Mouse (Mus musculus): ENCODE measurements around the gene Gatc.
A peak's percentile ranks its signal among the peaks of the same experiment; 100 is the strongest.
"Not testable (repeated sequence)": the region's sequence is repeated elsewhere in the genome, so short reads cannot be mapped to it uniquely, and the experiment has no call there.

Gatc gene

DNA sequence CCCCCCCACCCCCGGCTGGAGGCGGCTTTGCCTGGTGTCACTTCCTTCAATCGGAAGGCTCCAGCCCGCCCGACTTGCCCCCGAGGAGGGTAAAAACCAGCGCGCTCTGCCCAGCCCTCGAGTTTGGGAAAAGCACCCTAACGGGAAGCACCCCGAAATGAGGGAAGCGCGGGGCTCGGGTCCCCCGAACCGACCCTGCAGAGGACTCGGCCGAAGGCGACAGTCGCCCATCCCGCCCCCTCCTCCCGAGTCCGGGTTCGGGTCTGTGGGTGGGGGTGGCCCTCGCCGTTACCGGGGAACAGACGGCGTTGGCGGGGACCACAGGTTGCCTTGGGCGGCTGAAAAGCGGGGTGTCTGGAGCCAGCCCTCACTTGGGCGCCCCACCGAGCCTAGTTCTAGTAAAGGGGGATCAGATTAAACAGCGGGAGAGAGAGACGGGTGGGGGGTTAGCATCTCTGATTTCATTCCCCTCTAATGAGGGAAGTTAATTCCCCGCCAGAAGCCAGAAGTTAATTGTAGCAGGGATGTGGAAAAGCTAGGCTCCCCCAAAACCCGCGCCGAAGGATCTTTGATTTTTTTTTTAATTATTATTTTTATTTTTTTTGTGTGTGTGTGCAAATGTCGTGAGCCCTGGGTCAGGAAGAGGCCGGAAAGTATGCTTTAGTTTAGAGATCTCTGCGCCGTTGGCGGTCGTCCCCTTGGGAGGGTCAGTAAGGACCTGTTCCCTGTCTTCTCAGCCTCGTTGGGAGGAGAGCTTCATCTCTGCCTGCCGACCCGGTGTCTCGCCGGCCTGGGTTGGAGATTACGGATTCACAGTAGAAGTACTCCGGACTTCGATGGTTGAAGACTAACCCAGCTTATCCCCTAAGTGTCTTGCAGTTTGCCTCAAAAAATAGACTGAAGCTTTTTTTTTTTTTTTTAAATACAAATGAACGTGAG lies 13.1 kb downstream of the Gatc start:
- DNase-seq = peak; percentile 46 to 63

- peak; percentile 92 for DNase-seq
These were observed 13.9 kb downstream of the Gatc start, which contains the start of gene Srsf9 for GRCm38 (mm10) chr5:115326875-115327609. Srsf9 (plus strand) TSS chr5:115327177.

GRCm38 (mm10) chr5:115326256-115326831 lies 14.6 kb downstream of the Gatc start:
- DNase-seq = no peak

DNA sequence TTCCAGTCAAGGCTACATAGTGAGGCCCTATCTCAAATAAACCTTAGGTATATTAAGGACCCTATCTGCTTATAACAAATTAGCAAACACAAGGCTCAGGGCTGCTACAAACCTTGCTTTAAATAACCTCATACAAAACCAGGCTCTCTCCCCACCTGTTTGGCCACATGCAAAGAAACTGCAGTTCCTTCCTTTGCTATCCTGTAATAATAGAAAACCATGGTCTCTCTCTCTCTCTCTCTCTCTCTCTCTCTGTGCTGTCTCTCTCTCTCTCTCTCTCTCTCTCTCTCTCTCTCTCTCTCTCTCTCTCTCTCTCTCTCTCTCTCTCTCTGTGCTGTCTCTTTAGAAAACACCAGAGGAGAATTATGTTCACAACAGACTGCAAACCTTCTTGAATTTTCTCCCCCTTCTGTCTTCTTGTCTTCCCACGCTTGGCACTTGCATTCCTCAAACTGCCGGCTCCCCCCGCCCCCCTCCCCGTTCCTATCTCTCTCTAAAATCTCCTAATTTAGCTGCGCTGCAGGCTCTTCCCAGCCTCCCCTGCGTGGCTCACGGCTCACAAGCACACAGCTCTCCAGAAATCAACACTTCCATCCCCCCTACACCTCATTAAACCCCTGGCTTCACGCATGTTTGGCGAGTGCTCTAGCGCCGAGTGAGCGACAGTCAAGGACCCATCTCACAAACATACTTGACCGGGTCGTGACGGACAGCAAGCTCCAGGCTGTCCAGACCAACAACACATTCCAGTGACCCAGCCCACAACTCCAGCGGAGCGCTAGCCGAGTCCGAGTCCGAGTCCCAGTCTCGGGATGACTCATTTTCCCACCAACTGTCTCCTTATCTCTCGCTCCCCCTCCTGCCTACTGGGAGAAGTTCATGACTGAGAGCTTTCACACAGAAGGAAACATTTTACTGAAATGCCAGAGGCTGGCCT lies 21.7 kb downstream of the Gatc start:
- DNase-seq = peak in 1 of 2 experiments; percentile 43

- peak; percentile 37 to 61 for DNase-seq
These were observed 23.2 kb downstream of the Gatc start for GRCm38 (mm10) chr5:115317645-115318328.

DNA sequence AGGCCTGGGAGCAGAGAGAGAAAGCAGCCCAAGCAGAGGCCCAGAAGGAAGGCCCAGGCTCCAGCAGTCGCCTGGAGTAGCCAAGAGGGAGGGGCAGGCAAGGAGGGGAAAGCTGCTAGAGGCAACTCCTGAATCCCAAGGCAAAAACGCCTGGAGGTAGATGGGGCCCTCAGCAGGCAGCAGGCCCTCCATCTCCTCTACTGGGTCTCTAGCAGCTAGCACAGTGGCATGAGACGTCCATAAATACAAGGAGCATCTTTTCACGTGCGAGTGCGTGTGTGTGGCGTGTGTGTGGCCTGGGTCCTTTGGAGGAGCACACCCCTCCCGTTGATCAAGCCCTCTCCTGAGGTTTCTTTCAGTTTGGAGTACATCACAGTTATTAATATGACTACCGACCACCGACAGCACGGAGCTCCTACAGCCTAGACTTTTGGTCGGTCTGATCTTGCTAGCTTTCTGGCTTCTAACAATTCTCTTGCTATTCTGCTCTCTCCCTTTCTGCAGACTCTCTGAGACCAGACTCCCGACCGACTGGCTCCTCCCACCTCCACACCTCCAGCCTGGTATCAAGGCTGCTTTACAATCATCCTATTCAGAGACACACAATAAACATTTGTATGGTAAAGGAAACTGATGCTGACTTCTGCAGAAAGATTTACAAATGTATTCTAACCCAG lies 23.9 kb downstream of the Gatc start:
- DNase-seq = no peak

- no peak for DNase-seq
These were observed 27.4 kb downstream of the Gatc start for GRCm38 (mm10) chr5:115313668-115313943.

GRCm38 (mm10) chr5:115312816-115313667 lies 27.9 kb downstream of the Gatc start:
- no peak for DNase-seq

DNA sequence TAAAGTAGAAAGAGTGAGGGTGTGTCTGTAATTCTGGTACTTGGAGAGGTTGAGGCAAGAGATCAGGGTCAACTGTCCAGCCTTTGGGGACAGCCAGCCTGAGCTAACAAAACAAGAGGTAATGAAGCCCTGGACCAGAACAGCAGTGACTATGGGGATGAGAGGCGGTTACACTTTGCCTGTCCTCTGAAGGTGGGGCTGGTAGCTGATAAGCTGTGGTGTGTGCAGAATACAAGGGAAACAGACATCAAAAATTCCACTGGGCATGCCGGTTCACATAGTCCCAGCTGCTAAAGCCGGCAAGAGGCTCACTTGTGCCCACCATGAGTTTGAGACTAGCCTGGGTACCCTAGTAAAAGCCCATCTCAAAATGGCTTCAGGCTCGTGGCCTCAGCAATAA lies 28.6 kb downstream of the Gatc start:
- no peak for DNase-seq

DNA sequence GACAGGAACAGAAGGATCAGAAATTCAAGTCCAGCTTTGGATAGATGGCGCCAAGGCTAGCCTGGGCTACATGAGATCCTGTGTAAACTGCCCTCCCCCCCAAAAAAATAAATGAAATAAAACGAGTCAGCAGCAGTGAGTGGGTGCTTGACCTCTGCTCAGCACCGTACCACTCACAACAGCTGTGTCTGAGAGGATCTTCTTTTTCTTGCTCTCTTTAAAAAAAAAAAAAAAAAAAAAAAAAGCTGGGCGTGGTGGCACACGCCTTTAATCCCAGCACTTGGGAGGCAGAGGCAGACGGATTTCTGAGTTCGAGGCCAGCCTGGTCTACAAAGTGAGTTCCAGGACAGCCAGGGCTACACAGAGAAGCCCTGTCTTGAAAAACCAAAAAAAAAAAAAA lies 38.8 kb downstream of the Gatc start:
- DNase-seq = not testable (repeated sequence)

- DNase-seq = no peak
These were observed 39.4 kb downstream of the Gatc start for GRCm38 (mm10) chr5:115301615-115302014.

- DNase-seq = peak; percentile 97 to 99
These were observed 40.0 kb downstream of the Gatc start, which contains the start of gene Dynll1 for GRCm38 (mm10) chr5:115300792-115301614. Dynll1 (minus strand) TSS chr5:115300999.

- DNase-seq = peak in 1 of 2 experiments; percentile 70
These were observed 40.8 kb downstream of the Gatc start for GRCm38 (mm10) chr5:115300035-115300744.

- DNase-seq = no peak
These were observed 44.6 kb downstream of the Gatc start for GRCm38 (mm10) chr5:115296347-115296746.

DNA sequence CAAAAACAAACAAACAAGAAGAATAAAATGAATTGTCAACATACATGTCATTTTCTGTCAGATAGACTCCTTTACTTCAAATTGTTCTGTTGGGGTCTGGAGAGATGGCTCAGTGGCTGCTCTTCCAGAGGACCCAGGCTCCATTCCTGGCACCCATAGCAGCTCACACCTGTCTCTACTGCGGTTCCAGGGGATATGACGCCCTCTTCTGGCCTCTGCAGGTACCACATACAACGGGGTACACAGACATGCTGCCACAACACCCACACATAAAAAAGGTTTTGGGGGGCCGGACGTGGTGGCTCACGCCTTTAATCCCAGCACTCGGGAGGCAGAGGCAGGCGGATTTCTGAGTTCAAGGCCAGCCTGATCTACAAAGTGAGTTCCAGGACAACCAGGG lies 46.8 kb downstream of the Gatc start:
- DNase-seq = no peak

GRCm38 (mm10) chr5:115284735-115285134 lies 56.2 kb downstream of the Gatc start:
- DNase-seq = no peak
